Mouse (Mus musculus) intestine, embryonic 15.5 days (tissue): ENCODE measurements around the gene Bdh2. TPM values are rescaled to one million over a fixed set of nuclear protein-coding genes. Genes with fewer than 3 reads are reported as not detected.

Experiments used
- ATAC-seq: fragments of 200-750 bp; cut with Nextera tagmentation; 2 replicates; pipeline ENCODE4 v1.8.0; 2017; ENCODE audit warnings: moderate TSS enrichment, moderate library complexity
- H3K27ac ChIP-seq: fragments of 300-500 bp; sonication (generic); 2 replicates; pipeline ENCODE4 v1.5.1; 2015; ENCODE audit warnings: mild to moderate bottlenecking, inconsistent platforms
- H3K27me3 ChIP-seq: fragments of 300-500 bp; sonication (generic); replicated peaks from 2 replicates; pipeline ENCODE4 v1.6.1; 2015; ENCODE audit warnings: inconsistent platforms
- H3K36me3 ChIP-seq: fragments of 300-500 bp; sonication (generic); 2 replicates; pipeline ENCODE4 v1.6.1; 2015; ENCODE audit warnings: inconsistent platforms
- H3K4me1 ChIP-seq: fragments of 300-500 bp; sonication (generic); replicated peaks from 2 replicates; pipeline ENCODE4 v1.6.1; 2015; ENCODE audit warnings: inconsistent platforms
- H3K4me2 ChIP-seq: fragments of 300-500 bp; sonication (generic); replicated peaks from 2 replicates; pipeline ENCODE4 v1.6.1; 2015; ENCODE audit warnings: mild to moderate bottlenecking, inconsistent platforms
- H3K4me3 ChIP-seq: fragments of 300-500 bp; sonication (generic); replicated peaks from 2 replicates; pipeline ENCODE4 v1.5.1; 2015; ENCODE audit warnings: inconsistent platforms
- H3K9ac ChIP-seq: fragments of 300-500 bp; sonication (generic); 2 replicates; pipeline ENCODE4 v1.6.1; 2015; ENCODE audit warnings: inconsistent platforms
- H3K9me3 ChIP-seq: fragments of 300-500 bp; sonication (generic); 2 replicates; pipeline ENCODE4 v1.6.1; 2016; ENCODE audit warnings: inconsistent platforms
- WGBS: fragments of 180-500 bp; shearing (Covaris S2); methylation state at CpG from one replicate; pipeline ENCODE4 v1.1.7; 2015; 5-methylcytosine and 5-hydroxymethylcytosine counted together
- polyA plus RNA-seq: library from polyadenylated mRNA; unstranded; fragments of >200 nt; fragmentation: Nextera tagmentation; extraction: Ambion mirVana; gene quantifications from 2 replicates; pipeline ENCODE4 v1.2.1, GENCODE M21; 2015

The Bdh2 gene
- polyA plus RNA-seq, 1 experiment from 2014 or later: 7.1 TPM

DNA sequence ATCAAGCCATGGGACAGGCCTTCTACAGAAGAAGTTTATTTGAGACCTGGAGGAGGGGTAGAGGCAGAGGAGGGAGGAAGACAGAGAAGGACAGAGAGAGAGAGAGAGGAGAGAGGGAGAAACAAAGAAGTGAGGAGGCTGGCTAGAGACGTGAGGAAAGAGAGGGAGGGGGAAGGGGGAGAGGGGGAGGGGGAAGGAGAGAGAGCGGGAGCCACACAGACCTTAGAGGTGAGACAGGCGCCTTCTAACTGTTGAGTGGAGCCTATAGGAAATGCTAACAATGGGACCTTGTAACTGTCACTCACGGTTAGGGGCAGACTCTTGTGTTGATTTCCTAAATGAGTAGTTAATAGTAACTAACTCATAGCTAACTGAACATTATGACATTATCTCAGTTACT lies 52.7 kb downstream of the Bdh2 start:
- H3K4me2 ChIP-seq: no peak overlapping the region
- WGBS: 54% methylated on average over 4 of the region's 4 CpGs
- H3K4me1 ChIP-seq: no peaks in the 10 kb centered on the region
- no peaks in the 10 kb centered on the region for H3K9me3 ChIP-seq
- no peak overlapping the region for H3K9ac ChIP-seq
- H3K27me3 ChIP-seq: no peaks in the 10 kb centered on the region
- H3K4me3 ChIP-seq: no peak overlapping the region
- no peak for ATAC-seq
- H3K27ac ChIP-seq: no peak overlapping the region
- no peaks in the 10 kb centered on the region for H3K36me3 ChIP-seq

- WGBS: 71% methylated on average over 14 of the region's 14 CpGs
- no peak within 1 kb of the TSS for H3K9ac ChIP-seq
These were observed 66.8 kb downstream of the Bdh2 start, which contains the start of gene Slc9b1 for GRCm38 (mm10) chr3:135347739-135348264. Gene Slc9b1 (plus strand): TSS chr3:135348029.

DNA sequence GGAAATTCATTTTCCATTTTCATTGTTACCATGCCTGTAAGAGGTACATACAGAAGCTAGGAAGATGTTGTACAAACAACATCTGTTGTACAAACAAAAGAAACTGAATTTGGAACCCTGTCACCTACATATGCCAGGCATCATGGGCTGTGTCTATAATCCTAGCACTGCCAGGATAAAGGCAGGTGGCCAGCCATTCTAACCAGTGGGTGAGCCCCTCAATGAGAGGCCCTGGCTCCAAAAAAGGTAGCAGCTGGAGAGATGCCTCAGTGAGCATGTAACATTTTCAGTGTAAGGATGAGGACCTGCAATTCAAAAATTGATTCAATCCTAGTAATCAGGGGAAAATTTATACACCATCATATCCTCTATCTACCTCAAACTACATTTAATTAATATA lies 68.0 kb downstream of the Bdh2 start:
- H3K4me3 ChIP-seq: no peak overlapping the region
- no peak for ATAC-seq
- H3K27ac ChIP-seq: no peak overlapping the region
- H3K36me3 ChIP-seq: no peaks in the 10 kb centered on the region
- H3K9me3 ChIP-seq: no peaks in the 10 kb centered on the region
- no peak overlapping the region for H3K9ac ChIP-seq
- no peaks in the 10 kb centered on the region for H3K27me3 ChIP-seq
- H3K4me1 ChIP-seq: no peaks in the 10 kb centered on the region
- no peak overlapping the region for H3K4me2 ChIP-seq

More at GRCm38 (mm10) chr3:135347739-135348264, 66.8 kb downstream of the Bdh2 start, which contains the start of gene Slc9b1:
- no peaks in the 10 kb centered on the region for H3K27me3 ChIP-seq
- no peaks in the 10 kb centered on the region for H3K4me1 ChIP-seq
- H3K36me3 ChIP-seq: no peaks in the 10 kb centered on the region
- ATAC-seq: no peak
- H3K4me3 ChIP-seq: no peak within 1 kb of the TSS
- no peaks in the 10 kb centered on the region for H3K9me3 ChIP-seq
- H3K27ac ChIP-seq: no peak within 1 kb of the TSS
- H3K4me2 ChIP-seq: no peak within 1 kb of the TSS

DNA sequence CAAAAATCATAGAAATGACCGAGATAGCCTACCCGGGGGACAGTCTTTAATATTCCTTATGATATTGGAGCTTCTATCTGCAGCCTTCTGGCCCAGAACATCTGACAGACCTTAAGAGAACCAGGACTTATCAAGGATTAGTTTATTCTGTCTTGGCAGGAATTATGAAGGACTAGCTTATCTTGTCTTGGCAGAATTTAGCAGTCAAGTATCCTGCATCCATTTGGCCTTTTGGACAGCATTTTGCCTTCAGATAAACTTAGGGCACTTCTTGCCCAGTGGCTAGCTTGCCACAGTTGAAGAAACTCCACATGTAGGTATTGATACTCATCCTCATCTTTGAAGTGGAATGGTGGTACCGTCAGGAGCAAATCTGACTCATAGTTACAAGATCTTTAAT lies 70.8 kb downstream of the Bdh2 start:
- Histone ChIP-seq H3K36me3 (no peaks in the 10 kb centered on the region), H3K4me1 (no peaks in the 10 kb centered on the region), H3K9ac (no peak overlapping the region), H3K27ac (no peak overlapping the region), H3K9me3 (no peaks in the 10 kb centered on the region), H3K4me3 (no peak overlapping the region), H3K27me3 (no peaks in the 10 kb centered on the region), H3K4me2 (no peak overlapping the region)
- WGBS: 94% methylated on average over 3 of the region's 3 CpGs
- ATAC-seq: no peak

Other genes with a start within 250 kb of the Bdh2 start
- gene Cenpe, start 68.7 kb upstream of the Bdh2 start, polyA plus RNA-seq: 20.3 and 23.5 TPM in 2 replicates
- gene Slc9b2, start 26.5 kb downstream of the Bdh2 start, polyA plus RNA-seq: 0.93 and 1.1 TPM in 2 replicates
- gene Slc9b1, start 66.8 kb downstream of the Bdh2 start, polyA plus RNA-seq: 0.10 and 0.25 TPM in 2 replicates
- gene Cisd2, start 142.7 kb downstream of the Bdh2 start, polyA plus RNA-seq: 61.9 and 62.9 TPM in 2 replicates
- gene Ube2d3, start 156.9 kb downstream of the Bdh2 start, polyA plus RNA-seq: 483 and 535 TPM in 2 replicates
- gene Manba, start 204.4 kb downstream of the Bdh2 start, polyA plus RNA-seq: 17.2 and 18.0 TPM in 2 replicates